Mouse (Mus musculus): ENCODE measurements at regions not wholly inside any gene's neighbourhood (a gene's known extent, or its start where the extent isn't known, plus 50 kb on each side); places are given as distances from the start of the nearest gene placed in this dataset.

GRCm38 (mm10) chr4:55203731-55204710 is 145.8 kb upstream of the Rad23b start:
- DNase-seq (ENCODE audit: low spot score in 2 of 2): no peak

GRCm38 (mm10) chr4:55206226-55206625 is 143.6 kb upstream of the Rad23b start:
- no peak for DNase-seq (ENCODE audit: low spot score in 2 of 2)

- DNase-seq (ENCODE audit: low spot score in 2 of 2): no peak
These were observed 142.0 kb upstream of the Rad23b start for GRCm38 (mm10) chr4:55207749-55208385.

GRCm38 (mm10) chr4:55208386-55209345 is 141.2 kb upstream of the Rad23b start:
- no peak for DNase-seq (ENCODE audit: low spot score in 2 of 2)

GRCm38 (mm10) chr4:55215425-55216174 is 134.2 kb upstream of the Rad23b start:
- no peak for DNase-seq (ENCODE audit: low spot score in 2 of 2)

GRCm38 (mm10) chr4:55216175-55216545 is 133.7 kb upstream of the Rad23b start:
- peak in 1 of 2 experiments; percentile 9 for DNase-seq (ENCODE audit: low spot score in 2 of 2)

GRCm38 (mm10) chr4:55225766-55226165 is 124.1 kb upstream of the Rad23b start:
- no peak for DNase-seq (ENCODE audit: low spot score in 2 of 2)

- DNase-seq (ENCODE audit: low spot score in 2 of 2): no peak
These were observed 122.4 kb upstream of the Rad23b start for GRCm38 (mm10) chr4:55227394-55227793.

- no peak for DNase-seq (ENCODE audit: low spot score in 2 of 2)
These were observed 118.3 kb upstream of the Rad23b start for GRCm38 (mm10) chr4:55231522-55231921.

- DNase-seq (ENCODE audit: low spot score in 2 of 2): no peak
These were observed 112.0 kb upstream of the Rad23b start for GRCm38 (mm10) chr4:55237856-55238255.

GRCm38 (mm10) chr4:55240450-55240849 is 109.4 kb upstream of the Rad23b start:
- DNase-seq (ENCODE audit: low spot score in 2 of 2): peak; percentile 58 to 64

- no peak for DNase-seq (ENCODE audit: low spot score in 2 of 2)
These were observed 107.5 kb upstream of the Rad23b start for GRCm38 (mm10) chr4:55242331-55242730.

GRCm38 (mm10) chr4:55243091-55244058 is 106.5 kb upstream of the Rad23b start:
- DNase-seq (ENCODE audit: low spot score in 2 of 2): no peak

GRCm38 (mm10) chr4:55245789-55246188 is 104.1 kb upstream of the Rad23b start:
- DNase-seq (ENCODE audit: low spot score in 2 of 2): no peak

GRCm38 (mm10) chr4:55250334-55250733 is 99.5 kb upstream of the Rad23b start:
- no peak for DNase-seq (ENCODE audit: low spot score in 2 of 2)

- DNase-seq (ENCODE audit: low spot score in 2 of 2): no peak
These were observed 98.3 kb upstream of the Rad23b start for GRCm38 (mm10) chr4:55251546-55251945.

- DNase-seq (ENCODE audit: low spot score in 2 of 2): no peak
These were observed 96.1 kb upstream of the Rad23b start for GRCm38 (mm10) chr4:55253769-55254168.

GRCm38 (mm10) chr4:55271965-55272630 is 77.7 kb upstream of the Rad23b start:
- no peak for DNase-seq (ENCODE audit: low spot score in 2 of 2)

- no peak for DNase-seq (ENCODE audit: low spot score in 2 of 2)
These were observed 73.4 kb upstream of the Rad23b start for GRCm38 (mm10) chr4:55276300-55276952.
